Mouse (Mus musculus) forebrain, postnatal 0 days (tissue): Measurements from ENCODE around the gene Gm45140. TPM values are rescaled to one million over a fixed set of nuclear protein-coding genes. Genes with fewer than 3 reads are reported as not detected.

ENCODE experiments used
- ATAC-seq: fragments of 200-750 bp; cut with Nextera tagmentation; 2 replicates; pipeline ENCODE4 v1.8.0; 2017; ENCODE audit warnings: mild to moderate bottlenecking, moderate library complexity
- DNase-seq: peaks from one replicate; pipeline ENCODE4 v3.0.0-alpha.2; 2015
- H3K27ac ChIP-seq: fragments of 300-500 bp; sonication (generic); 2 replicates; pipeline ENCODE4 v1.5.1; 2014; ENCODE audit warnings: low read depth, mild to moderate bottlenecking, antibody characterized with exemption, low read length, moderate library complexity, mixed read lengths
- H3K27me3 ChIP-seq: fragments of 300-500 bp; sonication (generic); 2 replicates; pipeline ENCODE4 v1.6.1; 2014; ENCODE audit warnings: mild to moderate bottlenecking, low read length, mixed read lengths; ENCODE audit not compliant: insufficient read depth
- H3K36me3 ChIP-seq: fragments of 300-500 bp; sonication (generic); 2 replicates; pipeline ENCODE4 v1.6.1; 2014; ENCODE audit warnings: mild to moderate bottlenecking, moderate library complexity; ENCODE audit not compliant: insufficient read depth
- H3K4me1 ChIP-seq: fragments of 300-500 bp; sonication (generic); 2 replicates; pipeline ENCODE4 v1.6.1; 2014; ENCODE audit warnings: antibody characterized with exemption; ENCODE audit not compliant: insufficient read depth
- H3K4me2 ChIP-seq: fragments of 300-500 bp; sonication (generic); 2 replicates; pipeline ENCODE4 v1.6.1; 2014; ENCODE audit warnings: low read depth, mild to moderate bottlenecking, moderate library complexity
- H3K4me3 ChIP-seq: fragments of 300-500 bp; sonication (generic); 2 replicates; pipeline ENCODE4 v1.5.1; 2014; ENCODE audit warnings: low read depth, low read length, mixed read lengths
- H3K9ac ChIP-seq: fragments of 300-500 bp; sonication (generic); 2 replicates; pipeline ENCODE4 v1.6.1; 2014; ENCODE audit warnings: mild to moderate bottlenecking
- H3K9me3 ChIP-seq: fragments of 300-500 bp; sonication (generic); 2 replicates; pipeline ENCODE4 v1.6.1; 2016; ENCODE audit warnings: low read length
- CTCF ChIP-seq: sonication (generic); IDR thresholded peaks from 2 replicates; pipeline ENCODE4 v1.5.1; 2016; ENCODE audit warnings: antibody characterized with exemption, control low read depth, low read depth
- WGBS: fragments of 180-500 bp; shearing (Covaris S2); extraction: QIAGEN DNeasy Blood & Tissue Kit; methylation state at CpG from one replicate; pipeline ENCODE4 v1.1.7; 2014; 5-methylcytosine and 5-hydroxymethylcytosine counted together
- polyA plus RNA-seq: library from polyadenylated mRNA; unstranded; fragments of >200 nt; fragmentation: Nextera tagmentation; extraction: Ambion mirVana; gene quantifications from 2 replicates; pipeline ENCODE4 v1.2.1, GENCODE M21; 2015
- total RNA-seq: library from RNA; depleted of rRNA; stranded (reverse); fragments of >200 nt; gene quantifications from 2 replicates; pipeline ENCODE4 v1.2.3, GENCODE M21; 2014

The Gm45140 gene
- total and polyA plus RNA-seq, 2 experiments from 2014 or later, result 1.0 to 4.7 TPM

GRCm38 (mm10) chr6:87875083-87875482 is 39.5 kb upstream of the Gm45140 start:
- Histone ChIP-seq H3K4me1 (no peaks in the 10 kb centered on the region), H3K4me3 (no peak overlapping the region), H3K27me3 (no peaks in the 10 kb centered on the region), H3K36me3 (no peaks in the 10 kb centered on the region), H3K4me2 (no peak overlapping the region), H3K9ac (no peak overlapping the region), H3K9me3 (no peaks in the 10 kb centered on the region), H3K27ac (no peak overlapping the region)
- DNase-seq (no peak), ATAC-seq (no peak)
- no peak for TF ChIP-seq CTCF
- 76% methylated on average over 1 of the region's 1 CpGs for WGBS

GRCm38 (mm10) chr6:87873963-87874362 is 38.4 kb upstream of the Gm45140 start:
- no peak for ATAC-seq
- 79% methylated on average over 2 of the region's 2 CpGs for WGBS
- Histone ChIP-seq H3K4me3 (no peak overlapping the region), H3K36me3 (no peaks in the 10 kb centered on the region), H3K9me3 (no peaks in the 10 kb centered on the region), H3K27me3 (no peaks in the 10 kb centered on the region), H3K4me2 (no peak overlapping the region), H3K9ac (no peak overlapping the region), H3K27ac (no peak overlapping the region), H3K4me1 (no peaks in the 10 kb centered on the region)
- TF ChIP-seq CTCF, result 0 out of 2 replicates have a peak, but pooled peaks have one; percentile 6
- DNase-seq, result no peak

- WGBS, result 54% methylated on average over 1 of the region's 1 CpGs
- Histone ChIP-seq H3K36me3 (no peaks in the 10 kb centered on the region), H3K9me3 (no peaks in the 10 kb centered on the region), H3K9ac (no peak overlapping the region), H3K4me2 (no peak overlapping the region), H3K4me3 (no peak overlapping the region), H3K4me1 (no peaks in the 10 kb centered on the region), H3K27ac (no peak overlapping the region), H3K27me3 (no peaks in the 10 kb centered on the region)
- TF ChIP-seq CTCF, result no peak
- no peak for DNase-seq
- ATAC-seq, result no peak
Observed at GRCm38 (mm10) chr6:87873104-87873503, 37.5 kb upstream of the Gm45140 start.

- H3K27me3 ChIP-seq, result no peaks in the 10 kb centered on the region
- 84% methylated on average over 7 of the region's 7 CpGs for WGBS
- DNase-seq, result no peak
- H3K27ac ChIP-seq, result no peak overlapping the region
- H3K4me2 ChIP-seq, result no peak overlapping the region
- ATAC-seq, result no peak
- H3K4me1 ChIP-seq, result no peaks in the 10 kb centered on the region
- no peak for TF ChIP-seq CTCF
- no peaks in the 10 kb centered on the region for H3K36me3 ChIP-seq
- H3K4me3 ChIP-seq, result no peak overlapping the region
- H3K9me3 ChIP-seq, result no peaks in the 10 kb centered on the region
- H3K9ac ChIP-seq, result no peak overlapping the region
Observed at GRCm38 (mm10) chr6:87871240-87871639, 35.6 kb upstream of the Gm45140 start.

- Histone ChIP-seq H3K27me3 (no peaks in the 10 kb centered on the region), H3K36me3 (no peaks in the 10 kb centered on the region), H3K4me3 (no peak overlapping the region), H3K9ac (no peak overlapping the region), H3K27ac (no peak overlapping the region), H3K4me2 (no peak overlapping the region), H3K4me1 (no peaks in the 10 kb centered on the region), H3K9me3 (no peaks in the 10 kb centered on the region)
- no peak for TF ChIP-seq CTCF
- DNase-seq (no peak), ATAC-seq (no peak)
- WGBS, result 79% methylated on average over 1 of the region's 1 CpGs
Observed at GRCm38 (mm10) chr6:87870440-87870839, 34.8 kb upstream of the Gm45140 start.

- Histone ChIP-seq H3K9ac (no peak overlapping the region), H3K27ac (no peak overlapping the region), H3K4me2 (no peak overlapping the region), H3K4me1 (no peaks in the 10 kb centered on the region), H3K27me3 (no peaks in the 10 kb centered on the region), H3K9me3 (no peaks in the 10 kb centered on the region), H3K4me3 (no peak overlapping the region), H3K36me3 (no peaks in the 10 kb centered on the region)
- TF ChIP-seq CTCF, result no peak
- DNase-seq, result no peak
- 77% methylated on average over 9 of the region's 9 CpGs for WGBS
- no peak for ATAC-seq
Observed at GRCm38 (mm10) chr6:87868871-87869506, 33.4 kb upstream of the Gm45140 start.

GRCm38 (mm10) chr6:87867256-87867655 is 31.7 kb upstream of the Gm45140 start:
- Histone ChIP-seq H3K4me1 (no peaks in the 10 kb centered on the region), H3K36me3 (no peaks in the 10 kb centered on the region), H3K9ac (no peak overlapping the region), H3K4me3 (no peak overlapping the region), H3K9me3 (no peaks in the 10 kb centered on the region), H3K27me3 (no peaks in the 10 kb centered on the region), H3K27ac (no peak overlapping the region), H3K4me2 (no peak overlapping the region)
- TF ChIP-seq CTCF, result no peak
- ATAC-seq (no peak), DNase-seq (no peak)
- 76% methylated on average over 2 of the region's 2 CpGs for WGBS
